Mouse (Mus musculus): ENCODE measurements around the gene Liph.
"Not testable (repeated sequence)": the region's sequence is repeated elsewhere in the genome, so short reads cannot be mapped to it uniquely, and the experiment has no call there.

Liph gene

DNA sequence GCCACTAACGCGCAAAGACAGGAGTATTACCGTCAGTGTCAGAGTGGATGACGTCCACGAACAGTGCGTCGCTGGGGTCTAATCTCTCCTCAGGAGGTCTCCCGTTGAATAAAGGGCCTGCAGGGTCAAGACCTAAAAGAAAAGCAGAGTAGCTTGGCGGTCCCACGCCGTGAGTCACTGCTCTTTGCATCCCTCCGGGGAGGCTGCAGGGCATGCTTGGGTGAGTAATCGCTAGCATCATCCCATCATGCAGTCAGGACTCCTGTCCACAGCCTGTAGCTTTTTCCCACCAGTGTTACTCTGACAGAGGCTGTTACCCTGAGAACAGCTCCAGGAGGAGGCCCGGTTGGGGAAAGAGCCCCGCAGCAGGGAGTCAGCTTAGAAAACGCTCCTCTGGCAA is 19.3 kb downstream of the Liph start:
- in situ Hi-C loops (cut with MboI, MseI): no loop called here

- in situ Hi-C loops (cut with MboI, MseI): loop anchor here (25.0 kb wide), 1 partner anchor 1066 kb away; the partner anchor contains the start of gene Kng2
Observed at GRCm38 (mm10) chr16:21971446-21971845, 24.0 kb downstream of the Liph start.

DNA sequence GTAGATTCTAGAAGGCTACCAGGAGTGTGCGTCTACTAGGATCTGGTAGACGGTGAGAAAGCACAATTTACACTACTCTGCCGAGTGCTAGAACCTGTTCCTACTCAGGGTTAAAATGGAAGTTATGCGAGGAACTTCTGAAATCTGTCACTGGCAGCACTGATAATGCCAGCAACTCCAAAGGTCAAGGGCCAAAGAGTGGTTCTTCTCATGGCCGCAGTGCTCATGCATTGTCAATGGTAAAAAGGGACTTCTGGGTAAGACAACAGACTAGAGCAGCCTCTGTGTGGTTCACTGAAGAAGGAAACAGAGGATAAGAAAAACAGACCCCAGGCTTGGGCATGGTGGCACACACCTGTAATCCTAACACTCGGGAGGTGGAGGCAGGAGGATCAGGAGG is 24.9 kb downstream of the Liph start:
- in situ Hi-C loops (cut with MboI, MseI): loop anchor here (25.0 kb wide), 1 partner anchor 1067 kb away; the partner anchor contains the start of gene Kng2

- in situ Hi-C loops (cut with MboI, MseI): loop anchor here (25.0 kb wide), 1 partner anchor 1067 kb away; the partner anchor contains the start of gene Kng2
Observed at GRCm38 (mm10) chr16:21969874-21970273, 25.6 kb downstream of the Liph start.

DNA sequence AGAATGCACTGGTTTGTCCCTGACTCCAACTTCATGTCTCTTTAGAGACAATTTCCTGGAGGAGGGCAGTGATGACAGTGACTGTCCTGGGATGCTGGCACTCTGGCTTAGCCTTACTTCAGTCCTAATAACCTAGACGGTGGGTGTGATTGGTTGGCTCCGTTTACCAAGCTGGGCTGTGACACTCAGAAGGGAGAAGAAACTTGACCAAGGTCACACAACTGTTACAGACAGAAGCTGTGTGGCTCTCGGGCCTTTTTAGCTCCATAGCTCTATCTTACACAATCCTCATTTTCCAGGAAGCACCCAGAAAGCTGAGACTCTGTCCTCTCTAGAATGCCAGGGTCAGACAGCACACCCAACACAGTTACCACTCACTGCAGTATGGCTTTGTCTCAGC is 29.9 kb downstream of the Liph start:
- in situ Hi-C loops (cut with MboI, MseI): loop anchor here (25.0 kb wide), 1 partner anchor 1072 kb away; the partner anchor contains the start of gene Kng2

DNA sequence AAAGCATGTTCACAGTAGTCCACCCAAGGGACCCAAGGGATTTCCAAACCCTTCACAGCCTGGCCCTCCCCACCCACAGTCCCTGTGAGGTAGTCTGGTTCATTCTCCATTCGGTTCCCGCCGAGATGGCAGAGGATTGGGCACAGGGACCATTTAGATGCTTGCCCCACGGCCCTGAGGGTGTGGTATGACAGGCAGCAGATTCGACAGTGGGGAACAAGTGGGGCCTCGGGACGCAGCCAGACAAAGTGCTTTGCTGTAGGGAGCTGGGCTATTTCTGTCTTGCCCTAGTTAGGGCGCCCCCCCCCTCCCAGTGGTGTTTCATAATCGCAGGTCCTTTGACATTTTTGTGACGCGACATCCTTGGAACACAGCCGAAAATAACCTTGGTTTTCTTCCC is 39.9 kb downstream of the Liph start:
- in situ Hi-C loops (cut with MboI, MseI): loop anchor here (25.0 kb wide), 1 partner anchor 1082 kb away; the partner anchor contains the start of gene Kng2

DNA sequence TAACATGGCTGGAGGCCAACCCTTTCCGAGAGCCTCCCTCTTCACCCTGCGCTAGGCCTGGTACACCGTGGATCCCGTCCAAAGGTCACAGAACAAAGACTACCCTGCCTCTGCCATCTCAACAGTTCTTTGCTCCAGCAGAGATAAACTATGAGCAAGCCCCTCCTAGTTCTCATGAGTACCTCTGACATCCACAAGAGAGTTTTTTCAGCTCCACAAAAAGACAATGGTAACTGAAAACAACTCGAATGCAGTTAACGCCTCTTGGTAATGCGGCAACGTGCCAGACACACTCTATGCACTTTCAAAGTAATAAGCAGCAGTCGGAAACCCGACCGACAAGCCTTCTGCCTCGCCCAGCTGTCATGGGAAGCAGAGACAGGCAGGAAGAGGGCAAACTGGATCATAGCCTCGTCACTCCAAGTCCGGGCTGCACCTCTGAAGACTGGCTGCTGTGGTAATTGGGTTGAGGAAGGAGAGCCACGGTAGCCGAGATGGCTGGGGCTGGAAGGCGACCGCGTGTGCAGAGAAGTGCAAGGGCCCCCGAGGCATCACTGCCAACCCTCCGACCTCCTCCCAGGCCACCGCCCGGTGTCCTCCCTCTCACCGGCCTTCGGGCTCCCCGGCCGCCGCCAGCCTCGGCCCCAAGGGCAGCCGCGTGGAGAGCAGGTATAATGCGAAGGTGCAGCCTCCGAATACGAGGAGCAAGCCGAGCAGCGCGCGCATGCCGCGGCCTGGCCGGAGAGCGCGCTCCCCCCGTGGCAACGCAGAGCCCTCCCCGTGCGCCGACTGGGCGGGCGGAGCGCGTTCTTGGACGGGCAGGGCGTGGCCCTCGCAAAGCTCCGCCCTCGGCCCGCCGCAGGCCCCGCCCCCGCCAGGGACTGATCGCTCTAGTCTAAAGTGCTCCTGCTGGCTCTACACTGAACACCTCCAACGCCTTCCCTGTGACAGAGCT is 48.4 kb downstream of the Liph start, which contains the start of gene Tmem41a:
Tmem41a (minus strand) TSS at position 792 of the 955 bp plus-strand sequence.
- in situ Hi-C loops (cut with MboI, MseI): no loop called here

- in situ Hi-C loops (cut with MboI, MseI): no loop called here
Observed at GRCm38 (mm10) chr16:21928471-21928870, 67.0 kb downstream of the Liph start.

DNA sequence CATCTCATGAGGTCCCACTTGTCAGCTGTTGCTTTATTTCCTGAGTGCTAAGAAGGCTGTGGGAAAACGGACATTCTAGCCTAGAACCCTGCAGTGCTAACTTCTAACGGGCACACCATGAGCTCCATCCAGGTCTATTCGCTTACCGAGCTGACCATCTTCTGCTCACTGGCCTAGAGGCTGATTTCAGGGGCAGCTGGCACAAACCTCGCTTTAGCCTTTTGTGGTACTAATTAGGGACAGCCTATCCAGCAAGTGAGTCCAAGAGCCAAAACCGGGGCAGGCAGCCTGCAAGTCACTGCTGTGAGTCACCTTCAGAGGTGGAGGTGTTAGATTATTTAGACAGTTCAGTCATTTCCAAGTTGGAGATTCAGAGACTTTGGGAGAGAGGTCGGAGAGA is 78.8 kb downstream of the Liph start:
- in situ Hi-C loops (cut with MboI, MseI): loop anchor here (10.0 kb wide), 1 partner anchor 578 kb away; no protein-coding TSS in a partner anchor

- in situ Hi-C loops (cut with MboI, MseI): loop anchor here (10.0 kb wide), 1 partner anchor 581 kb away; no protein-coding TSS in a partner anchor
Observed at GRCm38 (mm10) chr16:21913347-21913746, 82.1 kb downstream of the Liph start.

DNA sequence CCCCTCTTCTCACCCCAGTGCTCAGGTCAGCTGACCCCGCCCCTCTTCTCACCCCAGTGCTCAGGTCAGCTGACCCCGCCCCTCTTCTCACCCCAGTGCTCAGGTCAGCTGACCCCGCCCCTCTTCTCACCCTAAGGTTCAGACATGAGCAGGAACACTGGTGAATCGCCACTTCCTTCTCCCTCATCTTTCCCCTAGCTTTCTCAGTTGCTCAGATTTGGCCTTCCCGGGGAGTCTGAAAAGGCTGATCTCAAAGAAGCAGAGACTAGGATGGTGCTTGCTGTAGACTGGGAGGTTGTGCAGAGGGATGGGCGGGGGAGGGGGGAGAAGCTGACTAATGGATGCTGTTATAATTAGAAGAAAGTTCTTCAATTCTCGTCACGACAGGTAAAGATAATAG is 86.6 kb downstream of the Liph start:
- in situ Hi-C loops (cut with MboI, MseI): not testable (repeated sequence)

- in situ Hi-C loops (cut with MboI, MseI): no loop called here
Observed at GRCm38 (mm10) chr16:21906902-21907301, 88.6 kb downstream of the Liph start.

- in situ Hi-C loops (cut with MboI, MseI): no loop called here
Observed at GRCm38 (mm10) chr16:21905996-21906395, 89.5 kb downstream of the Liph start.

DNA sequence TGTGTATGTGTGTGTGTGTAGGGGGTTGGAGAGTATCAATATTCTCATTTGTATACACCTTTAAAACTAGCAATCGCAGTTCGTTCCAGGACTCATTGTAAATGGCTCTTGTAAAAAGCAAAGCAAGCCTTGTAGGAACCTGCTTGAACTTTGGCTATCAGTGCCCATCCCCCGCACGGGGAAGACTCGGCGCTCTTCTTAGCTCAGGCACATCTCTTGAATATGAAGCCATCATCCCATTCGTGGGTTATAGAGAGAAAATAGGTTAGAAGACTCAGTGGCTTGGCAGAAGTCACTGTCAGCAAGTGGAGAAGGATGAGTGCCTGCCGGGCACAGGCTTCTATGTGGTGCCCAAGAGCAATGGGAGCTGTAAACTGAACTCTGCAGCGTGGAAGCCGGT is 90.8 kb downstream of the Liph start:
- in situ Hi-C loops (cut with MboI, MseI): no loop called here
